Mouse (Mus musculus): Measurements from ENCODE around the gene Spint3. TPM values are rescaled to one million over a fixed set of nuclear protein-coding genes. Genes with fewer than 3 reads are reported as not detected.

Spint3 gene
- polyA plus RNA-seq, 1 experiment from 2014 or later = not detected

DNA sequence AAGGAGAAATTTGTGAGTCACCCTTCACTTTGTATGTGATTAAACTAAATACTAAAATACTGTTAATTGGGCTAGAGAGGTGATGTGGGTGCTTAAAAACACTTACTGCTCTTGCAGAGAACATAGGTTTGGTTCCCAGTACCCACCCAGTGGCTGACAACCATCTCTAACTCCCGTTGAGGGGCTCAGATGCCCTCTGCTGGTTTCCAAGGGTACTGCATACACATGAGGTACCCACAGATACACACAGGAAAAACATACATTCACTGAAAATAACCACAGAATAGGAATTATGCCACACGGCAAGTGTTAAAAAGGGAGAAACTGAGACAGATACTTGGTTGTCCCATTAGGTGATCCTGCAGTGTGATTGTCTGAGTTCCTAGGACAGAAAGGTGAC is 6.3 kb downstream of the Spint3 start:
- 0 out of 2 replicates have a peak, but pooled peaks cover 2% of the 10 kb centered on the region for H3K36me3 ChIP-seq
- H3K27ac ChIP-seq = no peak overlapping the region
- no peak overlapping the region for H3K4me2 ChIP-seq (replicated peaks)
- no peak overlapping the region for H3K9ac ChIP-seq
- WGBS = 83% methylated on average over 2 of the region's 2 CpGs
- H3K27me3 ChIP-seq = peaks cover 19% of the 10 kb centered on the region
- peaks cover 16% of the 10 kb centered on the region for H3K4me1 ChIP-seq
- no peak overlapping the region for H3K4me3 ChIP-seq
- H3K9me3 ChIP-seq (replicated peaks) = no peaks in the 10 kb centered on the region
- no peak for ATAC-seq (ENCODE audit: low FRiP score)

DNA sequence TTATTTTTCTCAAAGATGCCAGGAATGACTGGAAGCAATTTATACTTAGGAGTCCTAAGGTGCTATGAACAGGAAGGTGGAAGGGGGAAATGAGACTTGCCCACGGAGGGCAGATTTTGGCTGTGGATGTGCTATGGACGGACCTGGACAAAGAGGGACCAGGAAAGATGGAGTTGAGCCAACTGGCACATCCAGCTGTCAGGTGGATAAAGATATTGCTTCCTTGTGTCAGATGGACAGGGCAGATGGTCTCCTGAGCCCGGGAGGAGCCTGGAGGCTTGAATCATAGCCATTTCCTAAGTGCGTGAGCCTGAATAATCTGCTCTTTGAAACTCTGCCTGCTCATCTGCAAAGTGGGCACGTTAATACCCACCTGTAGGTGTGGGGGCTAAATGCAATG is 8.9 kb downstream of the Spint3 start:
- no peak overlapping the region for H3K4me3 ChIP-seq
- H3K27ac ChIP-seq = no peak overlapping the region
- no peak overlapping the region for H3K9ac ChIP-seq
- H3K4me2 ChIP-seq (replicated peaks) = no peak overlapping the region
- 81% methylated on average over 5 of the region's 5 CpGs for WGBS
- no peaks in the 10 kb centered on the region for H3K9me3 ChIP-seq (replicated peaks)
- H3K36me3 ChIP-seq = 0 out of 2 replicates have a peak, but pooled peaks cover 2% of the 10 kb centered on the region
- no peak for ATAC-seq (ENCODE audit: low FRiP score)
- H3K4me1 ChIP-seq = peaks cover 16% of the 10 kb centered on the region
- peaks cover 15% of the 10 kb centered on the region for H3K27me3 ChIP-seq

DNA sequence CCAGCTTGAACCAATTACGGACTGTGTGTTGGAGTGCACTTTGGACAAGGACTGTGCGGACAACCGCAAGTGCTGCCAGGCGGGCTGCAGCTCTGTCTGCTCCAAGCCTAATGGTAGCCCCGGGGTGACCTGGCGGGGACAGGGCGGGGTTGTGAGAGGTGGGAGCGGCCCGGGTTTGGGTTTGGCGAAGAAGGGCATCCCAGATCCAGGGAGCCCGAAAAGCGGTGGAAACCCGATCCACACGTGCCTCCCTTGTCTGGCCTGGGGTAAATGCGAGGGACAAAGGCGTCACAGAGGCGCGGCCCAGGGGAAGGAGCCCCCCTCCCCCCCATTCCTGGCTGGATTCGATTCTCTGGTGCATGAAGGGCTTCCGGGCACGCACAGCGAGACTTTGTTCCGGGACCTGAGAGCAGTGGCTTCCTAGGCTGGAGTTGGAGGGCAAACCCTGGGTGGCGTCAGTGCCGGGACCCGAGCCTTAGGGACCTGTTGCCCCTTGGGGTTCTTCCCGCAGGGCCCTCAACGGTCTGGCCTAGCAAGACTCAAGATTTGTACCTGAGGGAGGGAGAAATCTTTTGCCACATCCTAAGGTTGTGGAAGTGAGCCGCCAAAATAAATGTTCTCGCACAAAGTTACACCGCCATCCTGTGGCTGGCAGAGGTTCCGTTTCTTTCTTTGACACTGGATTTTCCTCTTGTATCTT is 9.8 kb downstream of the Spint3 start:
- Histone ChIP-seq H3K27me3 (peaks cover 15% of the 10 kb centered on the region), H3K4me1 (peaks cover 16% of the 10 kb centered on the region), H3K36me3 (0 out of 2 replicates have a peak, but pooled peaks cover 2% of the 10 kb centered on the region), H3K9ac (peak overlapping the region; percentile 65), H3K4me2 (replicated peaks) (peak overlapping the region; percentile 91), H3K4me3 (peak overlapping the region; percentile 45), H3K9me3 (replicated peaks) (no peaks in the 10 kb centered on the region), H3K27ac (no peak overlapping the region)
- ATAC-seq (ENCODE audit: low FRiP score) = peak; percentile 61; the same call in 1 of the 2 replicates
- WGBS = under 1% methylated on average over 32 of the region's 32 CpGs

DNA sequence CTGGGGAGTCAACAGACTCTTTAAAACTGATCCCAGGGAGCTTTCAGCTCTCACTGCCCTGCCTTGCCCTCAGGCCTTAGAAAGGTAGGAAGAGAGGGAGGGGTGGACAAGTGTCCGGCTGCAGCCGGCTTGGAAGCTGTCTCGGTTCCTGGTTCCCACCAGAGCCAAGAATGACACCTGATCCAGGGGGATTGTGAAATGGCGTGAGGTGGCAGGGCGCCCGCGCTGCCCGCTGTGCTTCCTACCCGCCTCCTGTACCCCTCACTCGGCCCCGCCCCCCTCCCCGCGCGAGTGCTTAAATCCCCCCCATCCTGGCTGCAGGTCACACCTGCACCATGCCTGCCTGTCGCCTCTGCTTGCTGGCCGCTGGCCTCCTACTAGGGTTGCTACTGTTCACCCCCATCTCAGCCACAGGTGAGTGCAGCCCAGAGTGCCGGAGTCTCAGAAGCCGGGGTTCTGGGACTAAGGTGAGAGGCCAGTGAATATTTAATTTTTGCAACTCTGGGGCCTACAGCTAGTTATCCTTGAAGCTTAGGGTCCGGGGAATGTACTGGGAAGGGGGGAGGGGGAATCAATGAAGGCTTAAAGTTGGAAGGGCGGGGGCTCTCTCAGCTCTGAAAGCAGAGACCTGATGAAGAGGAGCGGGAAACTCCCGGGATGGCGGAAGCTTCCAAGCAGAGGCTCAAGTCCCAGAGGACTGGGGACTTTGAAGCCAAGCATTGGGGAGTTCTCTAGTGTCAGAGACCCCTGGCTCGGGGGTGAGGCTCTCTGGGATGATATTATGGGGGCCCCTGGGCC is 10.7 kb downstream of the Spint3 start, which contains the start of gene Wfdc2:
Gene Wfdc2 (plus strand): TSS at position 23 of the 798 bp plus-strand sequence.
- no peaks in the 10 kb centered on the region for H3K9me3 ChIP-seq (replicated peaks)
- H3K4me3 ChIP-seq = peak within 1 kb of the TSS; percentile 45
- peak within 1 kb of the TSS; percentile 65 for H3K9ac ChIP-seq
- no peak for ATAC-seq (ENCODE audit: low FRiP score)
- H3K27me3 ChIP-seq = peaks cover 15% of the 10 kb centered on the region
- peaks cover 16% of the 10 kb centered on the region for H3K4me1 ChIP-seq
- 3% methylated on average over 23 of the region's 24 CpGs for WGBS
- H3K4me2 ChIP-seq (replicated peaks) = peak within 1 kb of the TSS; percentile 91
- 0 out of 2 replicates have a peak, but pooled peaks cover 2% of the 10 kb centered on the region for H3K36me3 ChIP-seq
- H3K27ac ChIP-seq = no peak within 1 kb of the TSS

DNA sequence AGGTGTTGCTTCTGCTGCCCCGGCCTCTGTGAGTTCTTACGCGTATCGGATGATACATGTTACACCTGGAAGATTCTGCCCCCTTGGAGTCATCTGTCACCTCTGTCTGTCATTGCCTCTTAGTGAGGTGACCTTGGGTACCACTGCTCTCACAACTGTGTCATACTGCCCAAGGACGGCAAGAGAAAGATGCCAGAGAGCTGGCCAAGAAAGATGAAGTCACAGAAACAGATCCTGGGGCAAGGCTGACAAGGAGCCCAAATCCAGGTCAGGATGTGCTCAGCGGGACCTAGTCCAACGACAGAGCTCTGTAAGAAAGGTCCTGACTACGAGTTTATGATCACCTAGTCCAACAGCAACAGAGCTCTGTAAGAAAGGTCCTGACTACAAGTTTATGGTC is 13.2 kb downstream of the Spint3 start:
- no peak for ATAC-seq (ENCODE audit: low FRiP score)
- Histone ChIP-seq H3K9ac (no peak overlapping the region), H3K27me3 (peaks cover 15% of the 10 kb centered on the region), H3K4me2 (replicated peaks) (no peak overlapping the region), H3K36me3 (no peaks in the 10 kb centered on the region), H3K27ac (no peak overlapping the region), H3K4me1 (peaks cover 16% of the 10 kb centered on the region), H3K9me3 (replicated peaks) (no peaks in the 10 kb centered on the region), H3K4me3 (no peak overlapping the region)
- 86% methylated on average over 8 of the region's 8 CpGs for WGBS

DNA sequence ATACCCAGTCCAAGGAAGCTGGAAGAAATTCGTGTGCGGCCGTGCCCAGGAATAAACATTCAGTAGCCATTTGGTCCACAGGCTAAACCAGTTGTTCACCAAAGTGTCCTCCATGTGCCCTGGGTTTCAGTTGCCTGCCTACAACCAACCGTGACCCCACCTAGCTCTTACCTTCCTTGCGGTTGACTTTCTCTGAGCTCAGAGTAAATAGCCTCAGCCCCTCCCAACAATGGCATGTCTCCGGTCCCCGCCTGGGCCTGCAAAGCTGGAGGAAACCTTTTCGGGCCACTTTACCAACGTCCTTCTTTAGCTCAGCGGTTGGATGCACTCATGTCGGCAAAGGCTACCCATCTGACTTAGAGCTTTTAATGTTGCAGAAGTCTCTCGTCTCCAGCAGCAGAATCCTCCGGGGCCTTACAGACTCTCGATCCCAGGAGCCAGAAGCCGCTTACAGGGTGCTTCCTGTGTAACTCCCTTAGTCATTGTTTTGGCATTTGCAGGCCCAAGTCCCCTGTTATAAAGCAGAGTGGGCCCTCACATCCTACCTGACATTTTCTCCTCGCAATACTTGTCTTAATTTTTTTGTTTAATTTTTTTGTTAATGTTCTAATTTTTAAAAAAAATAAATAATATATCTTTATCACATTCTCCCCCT is 14.1 kb downstream of the Spint3 start:
- Histone ChIP-seq H3K4me3 (no peak overlapping the region), H3K36me3 (no peaks in the 10 kb centered on the region), H3K9me3 (replicated peaks) (no peaks in the 10 kb centered on the region), H3K27me3 (peaks cover 15% of the 10 kb centered on the region), H3K9ac (no peak overlapping the region), H3K4me2 (replicated peaks) (no peak overlapping the region), H3K27ac (no peak overlapping the region), H3K4me1 (peaks cover 16% of the 10 kb centered on the region)
- 50% methylated on average over 16 of the region's 16 CpGs for WGBS
- ATAC-seq (ENCODE audit: low FRiP score) = no peak

DNA sequence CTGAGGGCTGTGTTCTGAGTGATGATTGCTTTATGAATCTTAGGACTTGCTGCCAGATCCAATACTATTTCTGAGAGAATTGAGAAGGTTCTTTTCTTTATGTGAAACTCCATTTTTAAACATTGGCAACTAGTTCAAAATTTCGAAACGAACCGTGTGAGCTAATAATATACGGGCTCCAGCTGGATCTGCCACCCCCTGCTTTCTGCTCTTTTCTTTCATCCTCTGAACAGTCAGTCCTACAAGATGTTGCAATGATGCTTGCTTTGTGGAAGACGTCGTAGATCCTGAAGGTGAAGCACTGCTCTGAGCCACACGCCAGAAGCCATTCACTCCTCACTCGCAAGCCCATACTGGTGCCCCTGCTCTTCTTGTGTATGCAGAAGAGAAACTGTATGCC is 14.8 kb downstream of the Spint3 start:
- H3K4me3 ChIP-seq = no peak overlapping the region
- H3K9me3 ChIP-seq (replicated peaks) = no peaks in the 10 kb centered on the region
- H3K4me2 ChIP-seq (replicated peaks) = no peak overlapping the region
- 88% methylated on average over 8 of the region's 8 CpGs for WGBS
- peaks cover 13% of the 10 kb centered on the region for H3K27me3 ChIP-seq
- H3K9ac ChIP-seq = no peak overlapping the region
- ATAC-seq (ENCODE audit: low FRiP score) = no peak
- peaks cover 12% of the 10 kb centered on the region for H3K4me1 ChIP-seq
- H3K36me3 ChIP-seq = no peaks in the 10 kb centered on the region
- H3K27ac ChIP-seq = no peak overlapping the region

DNA sequence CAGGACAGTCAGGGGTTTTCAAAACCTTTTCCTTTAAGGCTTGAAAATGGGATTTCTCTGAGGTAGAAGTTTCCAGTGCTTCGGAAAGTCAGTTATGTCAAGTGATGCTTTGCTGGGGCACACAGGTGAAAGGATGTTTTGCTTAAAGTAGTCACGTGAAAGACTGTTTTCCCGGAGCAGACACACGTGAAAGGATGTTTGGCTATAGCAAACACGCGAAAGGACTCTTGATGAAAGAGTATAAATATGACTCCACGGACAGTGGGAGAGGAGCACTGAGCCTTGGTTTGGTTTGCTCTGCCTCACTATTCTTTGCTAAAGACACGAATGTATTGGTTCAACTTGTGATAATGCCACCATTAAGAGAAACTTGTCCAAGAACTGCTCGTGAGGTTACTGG is 21.8 kb downstream of the Spint3 start:
- WGBS = 90% methylated on average over 9 of the region's 9 CpGs
- Histone ChIP-seq H3K4me3 (no peak overlapping the region), H3K4me2 (replicated peaks) (no peak overlapping the region), H3K36me3 (no peaks in the 10 kb centered on the region), H3K27me3 (no peaks in the 10 kb centered on the region; the same call in 1 of the 2 replicates), H3K9me3 (replicated peaks) (no peaks in the 10 kb centered on the region), H3K27ac (no peak overlapping the region), H3K9ac (no peak overlapping the region), H3K4me1 (peaks cover 7% of the 10 kb centered on the region)
- no peak for ATAC-seq (ENCODE audit: low FRiP score)

DNA sequence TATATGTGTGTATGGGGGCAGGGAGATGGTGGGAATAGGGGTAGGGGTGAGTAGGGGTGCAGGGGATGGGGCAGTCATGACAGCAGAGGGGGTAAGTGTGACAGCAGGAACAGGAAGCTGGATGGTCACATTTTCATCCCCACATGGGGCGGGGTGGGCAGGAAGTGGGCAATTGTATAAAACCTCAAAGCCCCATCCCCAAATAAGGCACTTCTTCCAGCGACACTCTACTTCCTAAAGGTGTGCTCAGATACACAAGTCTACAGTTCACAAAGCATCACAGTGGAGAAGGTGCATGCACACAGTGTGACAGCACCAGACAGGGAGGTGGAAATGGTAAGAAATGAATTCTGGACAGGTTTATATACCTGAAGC is 22.4 kb downstream of the Spint3 start:
- ATAC-seq (ENCODE audit: low FRiP score) = no peak
- no peak overlapping the region for H3K4me2 ChIP-seq (replicated peaks)
- WGBS = 78% methylated on average over 2 of the region's 2 CpGs
- H3K4me1 ChIP-seq = peaks cover 7% of the 10 kb centered on the region
- no peaks in the 10 kb centered on the region; the same call in 1 of the 2 replicates for H3K27me3 ChIP-seq
- H3K9ac ChIP-seq = no peak overlapping the region
- no peak overlapping the region for H3K27ac ChIP-seq
- no peak overlapping the region for H3K4me3 ChIP-seq
- H3K9me3 ChIP-seq (replicated peaks) = no peaks in the 10 kb centered on the region
- H3K36me3 ChIP-seq = no peaks in the 10 kb centered on the region

DNA sequence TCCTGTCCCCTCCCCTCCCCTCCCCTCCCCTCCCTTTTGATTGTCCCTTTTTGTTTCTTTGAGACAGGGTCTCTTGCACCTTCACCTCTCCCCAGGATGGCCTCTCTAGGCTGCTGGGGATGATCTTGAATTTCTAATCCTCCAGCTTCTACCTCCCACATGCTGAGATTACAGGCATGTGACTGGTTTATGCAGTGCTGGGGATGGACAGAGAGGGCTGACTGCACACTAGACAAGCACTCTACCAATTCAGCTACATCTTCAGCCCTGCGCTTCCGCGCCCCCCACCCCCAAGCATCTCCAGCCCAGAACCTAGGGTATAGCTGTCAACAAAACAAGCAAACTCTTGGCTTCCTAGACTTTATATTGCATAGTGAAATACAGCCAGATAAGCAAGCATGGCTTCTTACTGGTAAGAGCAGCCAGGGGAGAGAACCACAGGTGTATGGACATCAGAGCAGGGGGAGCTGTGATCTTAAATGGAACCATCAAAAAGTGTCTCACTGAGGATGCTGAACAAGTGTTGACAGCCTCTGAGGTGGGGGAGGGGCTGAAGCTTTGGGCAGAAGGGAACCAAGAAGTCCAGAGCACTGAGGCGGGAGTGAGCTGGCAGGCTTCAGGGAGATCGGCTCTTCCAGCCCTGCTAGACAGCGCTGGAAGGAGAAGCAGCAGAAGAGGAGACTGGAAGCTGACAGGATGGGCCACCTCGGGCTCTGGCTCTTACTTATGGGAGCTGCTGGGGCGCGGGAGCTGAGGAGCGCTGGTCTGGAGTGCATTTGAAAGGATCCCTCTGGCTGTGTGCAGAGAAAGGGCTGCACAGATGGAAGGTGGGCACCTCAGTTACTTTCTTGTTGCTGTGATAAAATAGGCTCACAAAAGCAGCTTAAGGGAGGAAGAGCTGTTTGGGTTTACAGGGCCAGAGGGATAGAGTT is 23.0 kb downstream of the Spint3 start:
- Histone ChIP-seq H3K4me3 (no peak overlapping the region), H3K9ac (no peak overlapping the region), H3K4me2 (replicated peaks) (peak overlapping the region; percentile 21; the same call in 1 of the 2 replicates), H3K9me3 (replicated peaks) (no peaks in the 10 kb centered on the region), H3K27ac (no peak overlapping the region), H3K36me3 (no peaks in the 10 kb centered on the region), H3K4me1 (peaks cover 7% of the 10 kb centered on the region), H3K27me3 (no peaks in the 10 kb centered on the region; the same call in 1 of the 2 replicates)
- 25% methylated on average over 10 of the region's 10 CpGs for WGBS
- ATAC-seq (ENCODE audit: low FRiP score) = no peak

DNA sequence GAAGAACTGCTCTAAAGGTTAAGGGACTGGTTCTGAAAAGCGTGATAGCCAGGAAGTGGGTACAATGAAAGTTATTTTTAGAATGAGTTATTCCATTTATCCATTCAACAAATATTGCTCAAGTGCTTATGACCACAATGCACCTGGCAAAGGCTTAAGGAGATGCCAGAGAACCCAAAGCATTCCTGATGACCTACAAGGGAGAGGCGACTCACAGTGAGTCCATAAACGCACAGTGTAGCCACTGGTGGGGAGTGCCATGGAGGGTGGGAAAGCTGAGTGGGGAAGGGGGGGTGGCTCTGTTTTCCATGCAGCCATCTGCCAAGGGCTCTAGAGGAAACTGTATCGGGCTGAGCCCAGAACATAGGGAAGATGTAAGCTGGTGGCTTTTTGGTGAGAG is 23.9 kb downstream of the Spint3 start:
- no peak for ATAC-seq (ENCODE audit: low FRiP score)
- H3K4me3 ChIP-seq = no peak overlapping the region
- H3K9me3 ChIP-seq (replicated peaks) = no peaks in the 10 kb centered on the region
- H3K4me1 ChIP-seq = peaks cover 7% of the 10 kb centered on the region
- no peaks in the 10 kb centered on the region; the same call in 1 of the 2 replicates for H3K27me3 ChIP-seq
- WGBS = 47% methylated on average over 4 of the region's 4 CpGs
- no peak overlapping the region for H3K27ac ChIP-seq
- no peak overlapping the region for H3K9ac ChIP-seq
- no peak overlapping the region for H3K4me2 ChIP-seq (replicated peaks)
- H3K36me3 ChIP-seq = no peaks in the 10 kb centered on the region
